Mouse (Mus musculus) ES-E14 (cell line): ENCODE measurements at regions not wholly inside any gene's neighbourhood (a gene's known extent, or its start where the extent isn't known, plus 50 kb on each side); places are given as distances from the start of the nearest gene placed in this dataset.

Experiments used
- DNase-seq: peaks from one replicate; pipeline ENCODE4 v3.0.0-alpha.2; 2013; ENCODE audit warnings: low read depth, low spot score
- H3K27ac ChIP-seq: 2 replicates; pipeline ENCODE4 v1.5.1; 2012; ENCODE audit warnings: low read depth, mild to moderate bottlenecking, low read length, moderate library complexity, mixed read lengths; ENCODE audit not compliant: poor library complexity, insufficient read depth, severe bottlenecking
- H3K36me3 ChIP-seq: 2 replicates; pipeline ENCODE4 v1.6.1; 2012; ENCODE audit warnings: mild to moderate bottlenecking, low read length, moderate library complexity, mixed read lengths; ENCODE audit not compliant: control insufficient read depth, poor library complexity, insufficient read depth, severe bottlenecking
- H3K4me1 ChIP-seq, 2 experiments: fragments of 150-350 bp in 1 of 2; sonication (generic) in 1 of 2; 2 replicates each; pipeline ENCODE4 v1.6.1; 2012; ENCODE audit warnings: low read length in 2 of 2, mild to moderate bottlenecking in 1 of 2, mixed read lengths in 1 of 2; ENCODE audit not compliant: control insufficient read depth in 2 of 2, insufficient read depth in 2 of 2, poor library complexity in 1 of 2
- H3K4me3 ChIP-seq, 2 experiments: fragments of 150-350 bp in 1 of 2; sonication (generic) in 1 of 2; 2 replicates each; pipeline ENCODE4 v1.5.1; 2012; ENCODE audit warnings: low read length in 2 of 2, low read depth in 1 of 2, mild to moderate bottlenecking in 1 of 2, mixed read lengths in 1 of 2; ENCODE audit not compliant: insufficient read depth in 1 of 2, poor library complexity in 1 of 2, severe bottlenecking in 1 of 2
- H3K9ac ChIP-seq: 2 replicates; pipeline ENCODE4 v1.6.1; 2012; ENCODE audit warnings: low read depth, mild to moderate bottlenecking, low read length, mixed read lengths; ENCODE audit not compliant: poor library complexity, insufficient read depth, severe bottlenecking
- H3K9me3 ChIP-seq: fragments of 150-350 bp; sonication (generic); 2 replicates; pipeline ENCODE4 v1.6.1; 2012; ENCODE audit warnings: low read depth, mild to moderate bottlenecking, low read length; ENCODE audit not compliant: control insufficient read depth, insufficient read depth
- CHD2 ChIP-seq: IDR thresholded peaks from 2 replicates; pipeline ENCODE4 v1.6.1; 2014; ENCODE audit warnings: mild to moderate bottlenecking, low read depth, low read length, inconsistent platforms
- HCFC1 ChIP-seq: IDR thresholded peaks from 2 replicates; pipeline ENCODE4 v1.6.1; 2012; ENCODE audit warnings: low read length, inconsistent platforms, borderline replicate concordance; ENCODE audit not compliant: insufficient read depth
- MAFK ChIP-seq: IDR thresholded peaks from 2 replicates; pipeline ENCODE4 v1.6.1; 2014; ENCODE audit warnings: mild to moderate bottlenecking, low read depth, low read length, inconsistent platforms; ENCODE audit not compliant: insufficient read depth
- ZC3H11A ChIP-seq: IDR thresholded peaks from 2 replicates; pipeline ENCODE4 v1.6.1; 2012; ENCODE audit warnings: low read depth, mild to moderate bottlenecking, inconsistent platforms, low read length, borderline replicate concordance
- ZNF384 ChIP-seq: IDR thresholded peaks from 2 replicates; pipeline ENCODE4 v1.6.1; 2012; ENCODE audit warnings: low read depth, low read length, inconsistent platforms
- in situ Hi-C, 2 experiments: fragments of 600-800 bp; cut with MboI; formaldehyde crosslinking; loops; one replicate each; pipeline ENCODE4 v1.15.1; 2025; ENCODE audit warnings: low sequenced_read_pairs in 2 of 2, inconsistent platforms in 1 of 2; ENCODE audit not compliant: unreplicated experiment in 2 of 2

GRCm38 (mm10) chr8:60728339-60728738 is 95.7 kb downstream of the Mfap3l start:
- TF ChIP-seq HCFC1 = no peak
- TF ChIP-seq CHD2 = no peak
- TF ChIP-seq MAFK = no peak
- TF ChIP-seq ZC3H11A = no peak
- TF ChIP-seq ZNF384 = no peak
- no peak for DNase-seq
- Histone ChIP-seq H3K36me3 (no peaks in the 10 kb centered on the region), H3K9ac (no peak overlapping the region), H3K4me3 (no peak overlapping the region), H3K4me1 (no peaks in the 10 kb centered on the region), H3K27ac (no peak overlapping the region), H3K9me3 (no peaks in the 10 kb centered on the region)
- in situ Hi-C loops = no loop called here

GRCm38 (mm10) chr8:60732545-60732944 is 99.9 kb downstream of the Mfap3l start:
- no peak overlapping the region for H3K27ac ChIP-seq
- in situ Hi-C loops = no loop called here
- H3K9me3 ChIP-seq = no peaks in the 10 kb centered on the region
- no peak for TF ChIP-seq ZC3H11A
- TF ChIP-seq CHD2 = no peak
- TF ChIP-seq ZNF384 = no peak
- TF ChIP-seq MAFK = no peak
- no peak for TF ChIP-seq HCFC1
- no peaks in the 10 kb centered on the region for H3K36me3 ChIP-seq
- DNase-seq = no peak
- H3K4me1 ChIP-seq = peaks cover 0 to 5% of the 10 kb centered on the region in 2 experiments; a peak in 2 of 4 replicates
- H3K9ac ChIP-seq = no peak overlapping the region
- H3K4me3 ChIP-seq = no peak overlapping the region

DNA sequence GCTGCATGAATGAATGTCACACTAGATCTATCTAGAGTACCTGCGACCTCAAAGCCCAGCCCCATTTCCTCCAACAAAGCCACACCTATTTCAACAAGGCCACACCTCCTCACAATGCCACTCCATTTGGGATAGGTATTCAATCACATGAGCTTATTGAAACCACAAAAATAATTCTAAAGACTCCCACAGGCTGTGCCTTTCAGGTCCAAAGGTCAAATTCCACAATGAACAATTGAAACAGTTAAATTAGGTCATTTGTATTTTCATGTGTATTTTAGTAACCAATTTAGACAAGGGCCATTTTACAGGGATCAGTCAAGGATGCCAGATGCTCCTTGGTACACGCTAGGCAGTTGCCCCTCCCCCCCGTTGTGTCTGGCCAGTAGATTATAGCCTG is 103.3 kb downstream of the Mfap3l start:
- peak; percentile 37 for DNase-seq
- peaks cover 0 to 5% of the 10 kb centered on the region in 2 experiments; a peak in 2 of 4 replicates for H3K4me1 ChIP-seq

GRCm38 (mm10) chr8:60736401-60736800 is 103.8 kb downstream of the Mfap3l start:
- no peaks in the 10 kb centered on the region for H3K36me3 ChIP-seq
- in situ Hi-C loops = no loop called here
- no peak overlapping the region for H3K4me3 ChIP-seq
- DNase-seq = peak; percentile 54
- H3K27ac ChIP-seq = peak overlapping the region; percentile 96
- TF ChIP-seq CHD2 = no peak
- 0 out of 2 replicates have a peak, but pooled peaks have one; percentile 8 for TF ChIP-seq ZNF384
- H3K9ac ChIP-seq = no peak overlapping the region
- H3K4me1 ChIP-seq = peaks cover 0 to 5% of the 10 kb centered on the region in 2 experiments; a peak in 2 of 4 replicates
- H3K9me3 ChIP-seq = no peaks in the 10 kb centered on the region

More for the DNA sequence above, 103.3 kb downstream of the Mfap3l start:
- in situ Hi-C loops = no loop called here
- no peak for TF ChIP-seq ZNF384
- no peak for TF ChIP-seq CHD2
- no peak for TF ChIP-seq MAFK
- TF ChIP-seq HCFC1 = no peak
- no peak for TF ChIP-seq ZC3H11A
- H3K9me3 ChIP-seq = no peaks in the 10 kb centered on the region
- H3K4me3 ChIP-seq = no peak overlapping the region
- no peaks in the 10 kb centered on the region for H3K36me3 ChIP-seq
- H3K27ac ChIP-seq = peak overlapping the region; percentile 96
- H3K9ac ChIP-seq = no peak overlapping the region

- in situ Hi-C loops = no loop called here
- H3K36me3 ChIP-seq = no peaks in the 10 kb centered on the region
- no peaks in the 10 kb centered on the region for H3K9me3 ChIP-seq
- H3K4me3 ChIP-seq = no peak overlapping the region
- TF ChIP-seq HCFC1 = no peak
- no peak for TF ChIP-seq ZNF384
- TF ChIP-seq CHD2 = no peak
- no peak for TF ChIP-seq MAFK
- TF ChIP-seq ZC3H11A = no peak
- H3K4me1 ChIP-seq = peaks cover 0 to 5% of the 10 kb centered on the region in 2 experiments; a peak in 2 of 4 replicates
- H3K27ac ChIP-seq = peak overlapping the region; percentile 96
- no peak overlapping the region for H3K9ac ChIP-seq
- DNase-seq = peak; percentile 65
Measured at GRCm38 (mm10) chr8:60736913-60737312, 104.3 kb downstream of the Mfap3l start.
